Mouse (Mus musculus): ENCODE results near the gene Kif22.

- no peak for TF ChIP-seq CTCF (IDR thresholded peaks at IDR 0.05; ENCODE audit: borderline replicate concordance, control insufficient read depth, extremely low read depth, insufficient read depth, low read length, poor library complexity)
- no peak for TF ChIP-seq POLR2A (IDR thresholded peaks at IDR 0.05; ENCODE audit: control insufficient read depth, extremely low read depth, insufficient read depth, low read length, poor library complexity)
Observed at GRCm38 (mm10) chr7:127008239-127009019, 33.8 kb downstream of the Kif22 start.

Measured in thymus, adult 2 months (tissue).